Mouse (Mus musculus) midbrain, embryonic 16.5 days (tissue): ENCODE measurements around the gene Szt2. TPM values are rescaled to one million over a fixed set of nuclear protein-coding genes. Genes with fewer than 3 reads are reported as not detected.

Source experiments
- ATAC-seq: fragments of 200-750 bp; cut with Nextera tagmentation; 2 replicates; pipeline ENCODE4 v1.8.0; 2017; ENCODE audit warnings: moderate TSS enrichment
- H3K27ac ChIP-seq: fragments of 300-500 bp; sonication (generic); 2 replicates; pipeline ENCODE4 v1.5.1; 2014; ENCODE audit warnings: mild to moderate bottlenecking, low read length, mixed read lengths
- H3K27me3 ChIP-seq: fragments of 300-500 bp; sonication (generic); 2 replicates; pipeline ENCODE4 v1.6.1; 2014; ENCODE audit warnings: low read depth, low read length, mixed read lengths; ENCODE audit not compliant: control insufficient read depth, insufficient read depth
- H3K36me3 ChIP-seq: fragments of 300-500 bp; sonication (generic); 2 replicates; pipeline ENCODE4 v1.6.1; 2014; ENCODE audit warnings: mild to moderate bottlenecking, low read length, moderate library complexity, mixed read lengths; ENCODE audit not compliant: control insufficient read depth, insufficient read depth
- H3K4me1 ChIP-seq: fragments of 300-500 bp; sonication (generic); 2 replicates; pipeline ENCODE4 v1.6.1; 2014; ENCODE audit warnings: mild to moderate bottlenecking, low read length, mixed read lengths; ENCODE audit not compliant: control insufficient read depth, insufficient read depth
- H3K4me2 ChIP-seq: fragments of 300-500 bp; sonication (generic); 2 replicates; pipeline ENCODE4 v1.6.1; 2014; ENCODE audit warnings: mild to moderate bottlenecking, low read length, mixed read lengths
- H3K4me3 ChIP-seq: fragments of 300-500 bp; sonication (generic); 2 replicates; pipeline ENCODE4 v1.5.1; 2014; ENCODE audit warnings: low read depth, mild to moderate bottlenecking, low read length, moderate library complexity, mixed read lengths
- H3K9ac ChIP-seq: fragments of 300-500 bp; sonication (generic); 2 replicates; pipeline ENCODE4 v1.6.1; 2014; ENCODE audit warnings: low read depth, low read length, mixed read lengths
- H3K9me3 ChIP-seq: fragments of 300-500 bp; sonication (generic); replicated peaks from 2 replicates; pipeline ENCODE4 v1.6.1; 2014; ENCODE audit warnings: mild to moderate bottlenecking, low read length, mixed read lengths; ENCODE audit not compliant: control insufficient read depth, poor library complexity, severe bottlenecking
- WGBS: fragments of 180-500 bp; shearing (Covaris S2); extraction: QIAGEN DNeasy Blood & Tissue Kit; methylation state at CpG from one replicate; pipeline ENCODE4 v1.1.7; 2014; 5-methylcytosine and 5-hydroxymethylcytosine counted together
- polyA plus RNA-seq: library from polyadenylated mRNA; unstranded; fragments of >200 nt; fragmentation: Nextera tagmentation; extraction: Ambion mirVana; gene quantifications from 2 replicates; pipeline ENCODE4 v1.2.1, GENCODE M21; 2015

Gene Szt2
- polyA plus RNA-seq, 1 experiment from 2014 or later: 8.7 TPM

- Histone ChIP-seq H3K27me3 (no peaks in the 10 kb centered on the region), H3K9ac (no peak overlapping the region), H3K4me3 (no peak overlapping the region), H3K4me1 (0 out of 2 replicates have a peak, but pooled peaks cover 3% of the 10 kb centered on the region), H3K9me3 (no peaks in the 10 kb centered on the region), H3K4me2 (no peak overlapping the region), H3K36me3 (no peaks in the 10 kb centered on the region), H3K27ac (no peak overlapping the region)
- WGBS: 78% methylated on average over 2 of the region's 2 CpGs
- no peak for ATAC-seq
Measured at GRCm38 (mm10) chr4:118320636-118321035, 88.4 kb downstream of the Szt2 start.

- 35% methylated on average over 8 of the region's 8 CpGs for WGBS
Measured at GRCm38 (mm10) chr4:118319706-118320344, 89.2 kb downstream of the Szt2 start.

GRCm38 (mm10) chr4:118316662-118317061 is 92.4 kb downstream of the Szt2 start:
- Histone ChIP-seq H3K27me3 (no peaks in the 10 kb centered on the region), H3K9me3 (no peaks in the 10 kb centered on the region), H3K4me1 (0 out of 2 replicates have a peak, but pooled peaks cover 3% of the 10 kb centered on the region), H3K4me2 (no peak overlapping the region), H3K4me3 (no peak overlapping the region), H3K36me3 (no peaks in the 10 kb centered on the region), H3K27ac (no peak overlapping the region), H3K9ac (no peak overlapping the region)
- ATAC-seq: no peak
- WGBS: 79% methylated on average over 4 of the region's 4 CpGs

More at GRCm38 (mm10) chr4:118319706-118320344, 89.2 kb downstream of the Szt2 start:
- Histone ChIP-seq H3K27ac (no peak overlapping the region), H3K9ac (no peak overlapping the region), H3K4me3 (no peak overlapping the region), H3K4me1 (0 out of 2 replicates have a peak, but pooled peaks cover 3% of the 10 kb centered on the region), H3K36me3 (no peaks in the 10 kb centered on the region), H3K27me3 (no peaks in the 10 kb centered on the region), H3K9me3 (no peaks in the 10 kb centered on the region), H3K4me2 (no peak overlapping the region)
- ATAC-seq: 0 out of 2 replicates have a peak, but pooled peaks have one; percentile 28

- 63% methylated on average over 8 of the region's 8 CpGs for WGBS
- H3K4me1 ChIP-seq: 0 out of 2 replicates have a peak, but pooled peaks cover 3% of the 10 kb centered on the region
Measured at GRCm38 (mm10) chr4:118315286-118315685, 93.8 kb downstream of the Szt2 start.

More at GRCm38 (mm10) chr4:118315286-118315685, 93.8 kb downstream of the Szt2 start:
- Histone ChIP-seq H3K4me2 (no peak overlapping the region), H3K9me3 (no peaks in the 10 kb centered on the region), H3K9ac (no peak overlapping the region), H3K36me3 (no peaks in the 10 kb centered on the region), H3K27me3 (no peaks in the 10 kb centered on the region), H3K27ac (no peak overlapping the region), H3K4me3 (no peak overlapping the region)
- ATAC-seq: no peak

Other genes starting within 250 kb of the Szt2 start
- gene Kdm4a, start 229.2 kb downstream of the Szt2 start, polyA plus RNA-seq: 42.1 and 50.4 TPM in 2 replicates
- gene Ptprf, start 117.9 kb downstream of the Szt2 start, polyA plus RNA-seq: 78.9 and 85.5 TPM in 2 replicates
- 101 TPM in 2 replicates for gene Med8, start 64 bp upstream of the Szt2 start, polyA plus RNA-seq
- 25.1 and 26.1 TPM in 2 replicates for gene Elovl1, start 18.8 kb upstream of the Szt2 start, polyA plus RNA-seq
- gene Cdc20, start 28.1 kb upstream of the Szt2 start, polyA plus RNA-seq: 22.6 and 27.6 TPM in 2 replicates
- 0.11 TPM in 1 of 2 replicates, not detected in the other for gene Mpl, start 48.2 kb upstream of the Szt2 start, polyA plus RNA-seq
- 13.1 and 14.4 TPM in 2 replicates for gene Tie1, start 80.8 kb upstream of the Szt2 start, polyA plus RNA-seq
- not detected in 2 replicates for gene 2610528J11Rik, start 117.7 kb upstream of the Szt2 start, polyA plus RNA-seq
- not detected in 2 replicates for gene Tmem125, start 134.8 kb upstream of the Szt2 start, polyA plus RNA-seq
- 2.0 and 2.5 TPM in 2 replicates for gene Cfap57, start 211.5 kb upstream of the Szt2 start, polyA plus RNA-seq
- 84.8 and 98.6 TPM in 2 replicates for gene Ebna1bp2, start 211.5 kb upstream of the Szt2 start, polyA plus RNA-seq
- gene Olfr62, start 249.7 kb upstream of the Szt2 start, polyA plus RNA-seq: not detected in 2 replicates